Mouse (Mus musculus) lung, adult 2 months (tissue): ENCODE data around the gene 2310030G06Rik.

ENCODE experiments used
- CTCF ChIP-seq: fragments of 200-500 bp; IDR thresholded peaks from 2 replicates; pipeline ENCODE4 v1.5.1; 2011; ENCODE audit warnings: mild to moderate bottlenecking, low read length, control low read depth; ENCODE audit not compliant: insufficient read depth
- POLR2A ChIP-seq: fragments of 200-500 bp; IDR thresholded peaks from 2 replicates; pipeline ENCODE4 v1.6.1; 2011; ENCODE audit warnings: low read depth, mild to moderate bottlenecking, control low read depth, low read length, borderline replicate concordance; ENCODE audit errors: extremely low read depth

GRCm38 (mm10) chr9:50696851-50697705, 49.3 kb downstream of the 2310030G06Rik start:
- TF ChIP-seq CTCF: no peak
- TF ChIP-seq POLR2A: no peak
